Mouse (Mus musculus): ENCODE results near the gene Ano8.
"Not testable (repeated sequence)": the region's sequence is repeated elsewhere in the genome, so short reads cannot be mapped to it uniquely, and the experiment has no call there.

Ano8 gene

GRCm38 (mm10) chr8:71445096-71445495, 40.7 kb downstream of the Ano8 start:
- DNase-seq (ENCODE audit: low spot score in 2 of 2), result no peak

GRCm38 (mm10) chr8:71441404-71441803, 44.4 kb downstream of the Ano8 start:
- peak; percentile 52 to 69 for DNase-seq (ENCODE audit: low spot score in 2 of 2)

- no peak for DNase-seq (ENCODE audit: low spot score in 2 of 2)
Observed at GRCm38 (mm10) chr8:71437041-71437440, 48.7 kb downstream of the Ano8 start.

DNA sequence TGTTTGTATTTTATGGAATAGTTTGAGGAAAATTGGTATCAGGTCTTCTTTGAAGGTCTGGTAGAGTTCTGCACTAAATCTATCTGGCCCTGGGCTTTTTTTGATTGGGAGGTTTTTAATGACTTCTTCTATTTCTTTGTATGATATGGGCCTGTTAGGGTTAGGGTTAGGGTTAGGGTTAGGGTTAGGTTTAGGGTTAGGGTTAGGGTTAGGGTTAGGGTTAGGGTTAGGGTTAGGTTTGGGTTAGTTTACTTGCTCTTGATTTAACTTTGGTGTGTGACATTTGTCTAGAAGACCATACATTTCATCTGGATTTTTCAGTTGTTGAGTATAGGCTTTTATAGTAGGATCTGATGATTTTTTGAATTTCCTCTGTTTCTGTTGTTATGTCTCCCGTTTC, 52.8 kb downstream of the Ano8 start:
- DNase-seq (ENCODE audit: low spot score in 2 of 2), result not testable (repeated sequence)

All from spleen, postnatal 10 days (tissue).